Mouse (Mus musculus): Measurements from ENCODE around the gene Jmjd8. TPM values are rescaled to one million over a fixed set of nuclear protein-coding genes. Genes with fewer than 3 reads are reported as not detected.
A peak's percentile ranks its signal among the peaks of the same experiment; 100 is the strongest.

The Jmjd8 gene
- 48.3 and 52.8 TPM in 2 replicates for polyA plus RNA-seq (2015; fragmentation: Nextera tagmentation; extraction: Ambion mirVana)

DNA sequence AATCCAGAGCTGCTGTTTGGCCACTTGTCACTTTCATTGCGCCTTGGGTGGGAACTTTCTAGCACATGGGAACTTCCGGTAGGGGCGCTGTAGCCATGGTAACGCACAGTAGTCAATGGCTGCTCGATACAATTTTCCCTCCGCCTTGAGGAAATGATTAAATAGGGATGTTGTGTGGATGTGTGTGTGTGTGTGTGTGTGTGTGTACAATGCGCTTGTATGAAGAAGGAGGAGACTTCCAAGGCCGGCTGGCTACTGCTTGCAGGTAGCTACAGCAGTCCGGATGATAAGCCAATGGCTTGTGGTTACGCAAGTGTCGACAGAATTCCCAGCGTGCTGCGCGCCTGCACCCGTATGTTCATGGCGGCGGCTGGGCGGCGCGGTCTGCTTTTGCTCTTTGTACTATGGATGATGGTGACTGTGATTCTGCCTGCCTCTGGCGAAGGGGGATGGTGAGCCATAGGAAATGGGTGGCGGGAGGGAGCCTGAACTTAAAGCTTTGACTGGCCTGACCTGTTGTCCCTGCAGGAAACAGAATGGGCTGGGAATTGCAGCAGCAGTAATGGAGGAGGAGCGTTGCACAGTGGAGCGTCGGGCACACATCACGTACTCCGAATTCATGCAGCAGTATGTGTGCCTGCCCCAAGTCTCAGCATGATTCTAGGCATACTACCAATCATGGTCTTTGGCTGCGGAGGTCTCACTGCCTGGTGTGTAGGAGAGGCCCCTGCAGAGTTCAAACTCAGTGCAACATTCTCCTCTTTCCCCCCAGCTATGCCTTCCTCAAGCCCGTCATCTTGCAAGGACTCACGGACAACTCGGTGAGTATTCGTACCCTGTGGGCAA is at the start of gene Jmjd8:
TSS of gene Jmjd8 (plus strand) at position 156 of the 846 bp plus-strand sequence.
- Histone ChIP-seq H3K4me2 (peak within 1 kb of the TSS; percentile 81), H3K9me3 (no peaks in the 10 kb centered on the region), H3K9ac (peak within 1 kb of the TSS; percentile 81), H3K4me3 (peak within 1 kb of the TSS; percentile 60), H3K36me3 (peaks cover 55% of the 10 kb centered on the region), H3K27ac (peak within 1 kb of the TSS; percentile 92), H3K27me3 (no peaks in the 10 kb centered on the region), H3K4me1 (peaks cover 67% of the 10 kb centered on the region)
- no peak for ATAC-seq (ENCODE audit: insufficient number of reproducible peaks, insufficient read depth, low FRiP score, low TSS enrichment, low read depth)
- WGBS, result under 1% methylated on average over 32 of the region's 32 CpGs

DNA sequence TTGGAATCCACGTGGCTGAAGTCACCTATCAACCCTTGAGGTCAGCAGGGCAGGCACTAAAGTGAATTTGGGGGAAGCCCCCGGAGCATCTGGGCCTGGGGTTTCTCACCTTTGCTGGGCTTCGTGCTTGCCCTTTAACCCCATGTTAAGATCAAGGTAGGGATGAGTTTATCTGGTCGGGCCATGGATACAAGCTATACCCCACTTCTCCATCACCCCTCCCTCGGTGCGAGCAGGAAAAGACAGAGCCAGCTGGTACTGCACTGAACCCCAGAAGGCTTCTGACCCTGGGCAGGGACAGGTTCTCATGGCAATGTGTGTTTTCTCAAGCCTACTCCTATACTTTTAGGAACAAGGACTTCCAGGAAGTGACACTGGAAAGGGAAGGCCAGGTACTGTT is 47.3 kb upstream of the Jmjd8 start:
- H3K36me3 ChIP-seq, result peaks cover 64% of the 10 kb centered on the region
- no peak for ATAC-seq (ENCODE audit: insufficient number of reproducible peaks, insufficient read depth, low FRiP score, low TSS enrichment, low read depth)
- no peak overlapping the region for H3K4me2 ChIP-seq
- no peaks in the 10 kb centered on the region for H3K27me3 ChIP-seq
- H3K9me3 ChIP-seq, result no peaks in the 10 kb centered on the region
- no peak overlapping the region for H3K4me3 ChIP-seq
- H3K9ac ChIP-seq, result no peak overlapping the region
- H3K4me1 ChIP-seq, result peaks cover 18% of the 10 kb centered on the region
- WGBS, result 75% methylated on average over 6 of the region's 6 CpGs
- 0 out of 2 replicates have a peak overlapping the region, but pooled peaks have one; percentile 22 for H3K27ac ChIP-seq

DNA sequence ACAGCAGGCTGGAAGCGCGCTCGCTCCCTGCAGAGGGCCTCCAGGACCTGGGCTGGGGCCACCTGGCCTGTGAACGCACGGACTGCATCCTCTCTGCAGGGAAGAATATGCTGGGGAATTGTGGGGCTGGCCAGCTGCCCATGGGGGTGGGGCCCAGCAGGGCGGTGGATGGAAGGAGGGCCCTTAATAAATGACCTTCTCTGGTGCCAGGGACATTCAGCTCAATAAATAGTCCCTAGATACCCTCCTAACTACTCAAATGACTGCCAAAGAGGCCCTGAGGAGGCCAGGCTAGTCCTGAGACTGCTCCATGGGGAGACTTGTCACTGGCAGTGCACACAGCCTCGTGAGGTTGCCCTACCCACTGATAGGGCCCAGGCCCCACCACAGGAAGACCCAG is 45.6 kb upstream of the Jmjd8 start:
- H3K9ac ChIP-seq, result peak overlapping the region; percentile 91
- H3K27ac ChIP-seq, result no peak overlapping the region
- H3K9me3 ChIP-seq, result no peaks in the 10 kb centered on the region
- no peak overlapping the region; the same call in 1 of the 2 replicates for H3K4me2 ChIP-seq
- no peak for ATAC-seq (ENCODE audit: insufficient number of reproducible peaks, insufficient read depth, low FRiP score, low TSS enrichment, low read depth)
- peaks cover 18% of the 10 kb centered on the region for H3K4me1 ChIP-seq
- WGBS, result 86% methylated on average over 7 of the region's 7 CpGs
- no peaks in the 10 kb centered on the region for H3K27me3 ChIP-seq
- H3K36me3 ChIP-seq, result peaks cover 62% of the 10 kb centered on the region
- H3K4me3 ChIP-seq, result no peak overlapping the region

DNA sequence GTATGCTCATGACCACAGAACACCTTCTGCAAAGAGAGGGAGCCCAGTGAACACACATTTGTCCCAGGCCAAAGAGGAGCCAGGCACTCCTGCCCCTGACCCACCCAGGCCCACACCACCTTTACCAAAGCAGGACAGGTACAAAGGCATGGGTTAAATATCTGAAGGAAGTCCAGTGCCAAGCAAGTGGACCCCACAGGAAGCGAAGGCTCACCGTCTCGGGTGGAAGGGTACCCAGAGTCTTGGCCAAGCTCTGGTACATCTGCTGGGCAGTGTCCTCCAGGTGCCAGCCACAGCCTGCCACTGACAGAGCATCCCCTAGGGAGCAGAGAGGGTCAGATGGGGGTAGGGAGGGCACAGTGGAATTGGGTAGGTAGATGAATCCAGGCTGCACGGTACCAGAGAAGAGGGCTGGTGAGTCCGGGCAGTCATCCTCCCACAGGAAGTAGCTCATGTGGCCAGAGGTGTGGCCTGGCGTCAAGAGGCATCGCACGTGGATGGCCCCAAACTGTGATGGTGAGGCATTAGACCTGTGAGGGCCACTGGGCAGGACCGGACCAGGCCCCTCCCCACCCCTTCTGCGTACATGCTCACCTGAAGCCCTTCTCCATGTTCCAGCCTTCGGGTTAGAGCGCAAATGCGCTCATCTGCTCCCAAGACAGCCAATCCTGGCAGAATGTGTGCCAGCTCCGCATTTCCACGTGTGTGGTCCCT is 44.6 kb upstream of the Jmjd8 start:
- H3K4me1 ChIP-seq, result peaks cover 18% of the 10 kb centered on the region
- H3K36me3 ChIP-seq, result peaks cover 65% of the 10 kb centered on the region
- no peak for ATAC-seq (ENCODE audit: insufficient number of reproducible peaks, insufficient read depth, low FRiP score, low TSS enrichment, low read depth)
- peak overlapping the region; percentile 91 for H3K9ac ChIP-seq
- H3K27ac ChIP-seq, result no peak overlapping the region
- H3K9me3 ChIP-seq, result no peaks in the 10 kb centered on the region
- H3K27me3 ChIP-seq, result no peaks in the 10 kb centered on the region
- WGBS, result 75% methylated on average over 15 of the region's 15 CpGs
- H3K4me3 ChIP-seq, result peak overlapping the region; percentile 70
- H3K4me2 ChIP-seq, result peak overlapping the region; percentile 84

DNA sequence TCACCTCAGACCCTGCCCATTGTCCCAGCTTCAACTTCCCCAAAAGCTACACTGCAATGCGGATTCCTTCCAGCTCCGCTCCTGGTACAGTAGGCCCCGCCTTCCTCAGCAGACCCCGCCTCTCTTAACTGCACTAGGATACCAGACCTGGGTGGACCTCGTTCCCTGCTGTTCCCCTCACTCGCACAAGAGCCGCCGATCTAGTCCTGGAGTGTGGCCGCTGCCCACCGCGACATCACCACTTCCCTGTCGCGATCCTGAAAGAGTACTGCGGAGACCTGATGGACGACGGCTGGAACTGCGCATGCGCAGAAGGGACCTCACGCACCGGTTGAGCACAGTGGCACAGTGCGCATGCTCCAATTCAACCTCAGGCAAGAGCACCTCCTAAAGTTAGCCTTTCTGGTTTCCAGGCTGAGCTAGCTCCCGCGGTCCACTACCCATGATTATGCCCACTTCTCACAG is 43.4 kb upstream of the Jmjd8 start, which contains the start of gene Haghl:
TSS of gene Haghl (minus strand) at position 393 of the 465 bp plus-strand sequence.
- under 1% methylated on average over 23 of the region's 23 CpGs for WGBS
- H3K36me3 ChIP-seq, result peaks cover 63% of the 10 kb centered on the region
- ATAC-seq (ENCODE audit: insufficient number of reproducible peaks, insufficient read depth, low FRiP score, low TSS enrichment, low read depth), result peak; percentile 79

DNA sequence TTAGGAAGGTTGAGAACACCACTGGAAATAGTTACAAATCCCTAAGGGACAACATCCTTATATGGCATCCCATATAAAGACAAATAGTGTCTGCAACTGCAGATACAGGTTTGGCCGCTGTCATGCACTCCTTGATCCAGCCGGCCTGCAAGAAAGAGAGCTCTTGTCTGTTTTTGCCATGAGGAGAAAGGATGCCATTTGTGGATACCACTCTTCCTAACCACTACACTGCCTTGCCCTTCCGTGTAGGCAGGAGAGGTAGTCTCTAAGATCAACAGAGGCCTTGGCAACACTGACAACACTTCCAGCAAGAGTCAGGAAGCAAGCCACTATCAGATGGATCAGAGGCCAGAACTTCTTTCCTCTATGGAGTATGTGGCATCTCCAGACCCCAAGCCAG is 42.4 kb upstream of the Jmjd8 start, which contains the start of gene Ccdc78:
TSS of gene Ccdc78 (plus strand) at position 301 of the 400 bp plus-strand sequence.
- peak within 1 kb of the TSS; percentile 90 for H3K27ac ChIP-seq
- H3K4me1 ChIP-seq, result peaks cover 27% of the 10 kb centered on the region
- peaks cover 53% of the 10 kb centered on the region for H3K36me3 ChIP-seq
- no peak for ATAC-seq (ENCODE audit: insufficient number of reproducible peaks, insufficient read depth, low FRiP score, low TSS enrichment, low read depth)
- H3K4me2 ChIP-seq, result peak within 1 kb of the TSS; percentile 84
- no peaks in the 10 kb centered on the region for H3K9me3 ChIP-seq
- no peaks in the 10 kb centered on the region for H3K27me3 ChIP-seq
- peak within 1 kb of the TSS; percentile 91 for H3K9ac ChIP-seq
- 82% methylated on average over 3 of the region's 3 CpGs for WGBS
- peak within 1 kb of the TSS; percentile 70 for H3K4me3 ChIP-seq

More for the DNA sequence above, 43.4 kb upstream of the Jmjd8 start, which contains the start of gene Haghl:
- peak within 1 kb of the TSS; percentile 70 for H3K4me3 ChIP-seq
- H3K9ac ChIP-seq, result peak within 1 kb of the TSS; percentile 91
- H3K27ac ChIP-seq, result peak within 1 kb of the TSS; percentile 90
- peaks cover 18% of the 10 kb centered on the region for H3K4me1 ChIP-seq
- H3K27me3 ChIP-seq, result no peaks in the 10 kb centered on the region
- no peaks in the 10 kb centered on the region for H3K9me3 ChIP-seq
- H3K4me2 ChIP-seq, result peak within 1 kb of the TSS; percentile 84

DNA sequence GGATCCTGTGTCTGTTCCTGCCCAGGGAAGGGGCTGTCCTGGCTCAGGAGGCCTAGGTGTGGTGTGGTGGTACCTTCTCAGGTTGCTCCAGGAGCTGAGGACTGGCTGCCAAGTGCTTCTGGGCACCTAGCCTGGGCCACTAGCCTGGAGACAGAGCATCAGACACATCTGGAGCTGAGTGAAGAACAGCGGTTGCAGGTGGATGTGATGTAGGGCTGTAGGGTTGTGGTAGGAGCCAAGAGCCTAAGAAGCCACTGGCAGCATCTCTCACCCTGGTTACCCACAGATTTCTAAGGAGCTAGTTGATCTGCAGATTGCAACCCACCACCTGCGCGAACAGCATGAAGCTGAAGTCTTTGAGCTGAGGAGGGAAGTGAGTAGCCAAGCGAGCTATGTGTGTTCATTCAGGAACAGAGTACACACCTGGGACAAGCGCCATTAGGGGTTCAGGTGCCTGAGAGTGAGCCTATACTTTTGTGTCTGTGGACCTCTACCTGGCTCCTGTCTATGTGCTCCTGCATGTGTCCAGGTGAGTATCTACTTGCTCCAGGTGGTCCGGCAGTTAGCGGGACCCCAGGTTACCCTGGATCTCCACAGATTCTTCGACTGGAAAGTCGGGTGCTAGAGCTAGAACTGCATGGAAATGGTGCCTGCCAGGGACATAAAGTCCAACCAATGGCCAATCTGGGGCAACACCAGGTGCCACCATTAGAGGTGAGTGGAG is 41.7 kb upstream of the Jmjd8 start:
- H3K9me3 ChIP-seq, result no peaks in the 10 kb centered on the region
- no peaks in the 10 kb centered on the region for H3K27me3 ChIP-seq
- peaks cover 30% of the 10 kb centered on the region for H3K4me1 ChIP-seq
- H3K9ac ChIP-seq, result no peak overlapping the region
- H3K36me3 ChIP-seq, result peaks cover 47% of the 10 kb centered on the region
- H3K4me3 ChIP-seq, result no peak overlapping the region
- WGBS, result 93% methylated on average over 9 of the region's 9 CpGs
- H3K27ac ChIP-seq, result no peak overlapping the region
- no peak overlapping the region for H3K4me2 ChIP-seq
- ATAC-seq (ENCODE audit: insufficient number of reproducible peaks, insufficient read depth, low FRiP score, low TSS enrichment, low read depth), result no peak

DNA sequence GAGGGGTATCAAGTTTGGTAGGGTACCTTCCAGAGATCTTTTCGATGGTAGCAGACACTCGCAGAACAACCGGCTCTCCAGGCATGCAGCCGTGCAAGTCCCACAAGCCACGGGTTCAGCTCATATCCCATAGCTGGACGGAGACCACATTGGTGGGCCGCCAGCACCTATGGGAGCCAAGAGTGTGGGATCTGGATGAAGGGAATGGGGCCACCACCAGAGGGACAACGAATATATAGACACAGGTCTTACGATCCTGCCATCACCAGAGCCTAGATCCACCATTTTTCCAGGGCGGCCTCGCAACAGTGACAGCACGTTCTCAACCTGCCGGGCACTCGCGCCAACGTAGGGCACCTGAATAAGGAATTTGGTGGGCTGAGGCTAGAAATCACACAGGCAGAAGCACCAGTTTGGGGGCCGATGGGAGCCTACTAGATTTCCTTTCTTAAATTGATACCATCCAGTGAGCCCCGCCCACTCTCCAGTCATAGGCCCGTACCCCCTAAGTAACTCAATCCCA is 37.3 kb upstream of the Jmjd8 start:
- H3K27me3 ChIP-seq, result no peaks in the 10 kb centered on the region
- H3K9ac ChIP-seq, result peak overlapping the region; percentile 82
- no peak for ATAC-seq (ENCODE audit: insufficient number of reproducible peaks, insufficient read depth, low FRiP score, low TSS enrichment, low read depth)
- H3K4me3 ChIP-seq, result peak overlapping the region; percentile 75
- H3K27ac ChIP-seq, result peak overlapping the region; percentile 94
- peaks cover 43% of the 10 kb centered on the region for H3K4me1 ChIP-seq
- WGBS, result 27% methylated on average over 19 of the region's 19 CpGs
- peak overlapping the region; percentile 87 for H3K4me2 ChIP-seq
- peaks cover 23% of the 10 kb centered on the region for H3K36me3 ChIP-seq
- no peaks in the 10 kb centered on the region for H3K9me3 ChIP-seq

DNA sequence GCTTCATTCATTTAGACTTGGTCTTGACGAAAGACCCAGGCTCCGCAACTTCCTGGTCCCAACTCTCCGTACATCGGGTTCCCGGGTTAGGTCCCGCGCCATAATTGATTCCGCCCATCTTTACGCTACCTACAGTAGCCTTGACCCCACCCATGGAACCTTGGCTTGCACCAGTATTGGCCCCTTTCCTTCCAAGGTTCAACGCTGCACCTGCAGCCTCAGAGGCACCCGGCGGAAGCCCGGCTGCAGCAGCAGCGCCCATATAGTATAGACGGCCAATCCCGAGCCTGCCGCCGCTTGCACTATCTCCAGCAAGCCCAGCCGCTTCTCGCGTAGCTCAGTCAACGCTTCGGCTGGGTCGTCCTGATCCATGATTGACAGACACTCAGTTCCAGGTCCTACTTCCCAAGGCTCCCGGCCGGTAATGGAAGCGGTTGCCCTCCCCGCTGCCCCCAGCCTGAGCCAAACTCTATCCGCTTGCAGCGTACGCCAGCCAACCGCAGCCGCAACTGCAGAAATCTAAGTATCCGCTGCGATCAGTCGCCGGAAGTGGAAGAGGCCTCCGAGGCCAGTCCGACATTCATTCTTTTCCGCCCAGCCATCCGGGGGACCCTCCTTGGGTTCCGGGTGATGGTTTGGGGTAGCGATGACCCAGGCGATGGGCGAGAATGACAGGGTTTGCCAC is 36.7 kb upstream of the Jmjd8 start:
- Histone ChIP-seq H3K4me1 (peaks cover 45% of the 10 kb centered on the region), H3K27me3 (no peaks in the 10 kb centered on the region), H3K9me3 (no peaks in the 10 kb centered on the region), H3K9ac (peak overlapping the region; percentile 82), H3K36me3 (peaks cover 23% of the 10 kb centered on the region), H3K4me2 (peak overlapping the region; percentile 87), H3K4me3 (peak overlapping the region; percentile 75), H3K27ac (peak overlapping the region; percentile 94)
- peak; percentile 23; the same call in 1 of the 2 replicates for ATAC-seq (ENCODE audit: insufficient number of reproducible peaks, insufficient read depth, low FRiP score, low TSS enrichment, low read depth)
- WGBS, result under 1% methylated on average over 45 of the region's 45 CpGs

DNA sequence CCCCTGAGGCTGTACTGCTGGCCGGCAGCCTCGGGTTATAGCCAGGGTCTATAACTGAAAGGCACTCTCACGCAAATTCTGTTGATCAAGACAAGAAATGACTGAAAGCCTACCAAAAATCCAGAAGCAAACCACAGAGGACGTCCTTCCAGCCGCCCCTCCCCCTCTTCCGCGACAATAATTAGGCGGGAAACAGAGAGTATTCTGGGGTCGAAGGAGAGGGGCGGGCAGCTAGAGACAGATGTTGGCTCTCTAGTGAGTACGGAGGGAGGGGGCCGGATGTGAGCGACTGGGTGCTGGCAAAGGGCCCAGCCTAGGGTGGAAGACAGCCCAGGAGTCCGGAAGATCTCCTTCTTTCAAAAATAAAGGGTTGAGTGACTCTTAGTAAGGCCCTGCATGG is 36.1 kb upstream of the Jmjd8 start, which contains the start of gene Fam173a:
TSS of gene Fam173a (minus strand) at position 287 of the 400 bp plus-strand sequence.
- H3K9ac ChIP-seq, result peak within 1 kb of the TSS; percentile 82
- peak within 1 kb of the TSS; percentile 75 for H3K4me3 ChIP-seq
- no peaks in the 10 kb centered on the region for H3K9me3 ChIP-seq
- no peaks in the 10 kb centered on the region for H3K27me3 ChIP-seq
- WGBS, result under 1% methylated on average over 14 of the region's 14 CpGs
- ATAC-seq (ENCODE audit: insufficient number of reproducible peaks, insufficient read depth, low FRiP score, low TSS enrichment, low read depth), result peak; percentile 49; the same call in 1 of the 2 replicates
- peak within 1 kb of the TSS; percentile 87 for H3K4me2 ChIP-seq
- peaks cover 51% of the 10 kb centered on the region for H3K4me1 ChIP-seq
- peak within 1 kb of the TSS; percentile 94 for H3K27ac ChIP-seq
- peaks cover 20% of the 10 kb centered on the region for H3K36me3 ChIP-seq
